Mouse (Mus musculus) cerebral cortex, adult 2 months (tissue): ENCODE data around the gene Exosc10.

Experiments used
- WGBS: fragments of 180-500 bp; shearing (Covaris S2); methylation state at CpG from one replicate; pipeline ENCODE4 v1.1.7; 2018; 5-methylcytosine and 5-hydroxymethylcytosine counted together

Exosc10 gene

GRCm38 (mm10) chr4:148570693-148571295, 12.6 kb downstream of the Exosc10 start:
- 94% methylated on average over 9 of the region's 9 CpGs for WGBS

- 87% methylated on average over 7 of the region's 7 CpGs for WGBS
These were observed 15.0 kb downstream of the Exosc10 start for GRCm38 (mm10) chr4:148573222-148573621.

GRCm38 (mm10) chr4:148580765-148581164, 22.5 kb downstream of the Exosc10 start:
- 86% methylated on average over 9 of the region's 9 CpGs for WGBS

- WGBS: 83% methylated on average over 5 of the region's 5 CpGs
These were observed 23.2 kb downstream of the Exosc10 start for GRCm38 (mm10) chr4:148581422-148581821.

GRCm38 (mm10) chr4:148583257-148583656, 25.0 kb downstream of the Exosc10 start:
- 77% methylated on average over 4 of the region's 4 CpGs for WGBS

- 79% methylated on average over 9 of the region's 9 CpGs for WGBS
These were observed 28.4 kb downstream of the Exosc10 start for GRCm38 (mm10) chr4:148586648-148587047.

- 58% methylated on average over 9 of the region's 9 CpGs for WGBS
These were observed 30.6 kb downstream of the Exosc10 start for GRCm38 (mm10) chr4:148588793-148589192.

- WGBS: 65% methylated on average over 8 of the region's 8 CpGs
These were observed 31.3 kb downstream of the Exosc10 start for GRCm38 (mm10) chr4:148589565-148589964.

GRCm38 (mm10) chr4:148590421-148591170, 32.4 kb downstream of the Exosc10 start:
- WGBS: 2% methylated on average over 18 of the region's 18 CpGs

- under 1% methylated on average over 50 of the region's 50 CpGs for WGBS
These were observed 33.0 kb downstream of the Exosc10 start, which contains the start of gene Srm for GRCm38 (mm10) chr4:148591171-148591630. Gene Srm, plus strand, starts transcription at chr4:148591503.

- WGBS: under 1% methylated on average over 53 of the region's 53 CpGs
These were observed 33.6 kb downstream of the Exosc10 start for GRCm38 (mm10) chr4:148591637-148592380.

GRCm38 (mm10) chr4:148593996-148594395, 35.8 kb downstream of the Exosc10 start:
- 81% methylated on average over 11 of the region's 11 CpGs for WGBS

GRCm38 (mm10) chr4:148595916-148596315, 37.7 kb downstream of the Exosc10 start:
- 56% methylated on average over 6 of the region's 6 CpGs for whole genome bisulfite sequencing

- 99% methylated on average over 3 of the region's 3 CpGs for WGBS
These were observed 38.5 kb downstream of the Exosc10 start for GRCm38 (mm10) chr4:148596731-148597130.

GRCm38 (mm10) chr4:148598826-148599225, 40.6 kb downstream of the Exosc10 start:
- WGBS: 96% methylated on average over 12 of the region's 12 CpGs

GRCm38 (mm10) chr4:148600316-148600715, 42.1 kb downstream of the Exosc10 start:
- WGBS: 88% methylated on average over 4 of the region's 4 CpGs

- WGBS: 57% methylated on average over 4 of the region's 4 CpGs
These were observed 43.6 kb downstream of the Exosc10 start for GRCm38 (mm10) chr4:148601871-148602270.

GRCm38 (mm10) chr4:148602357-148603120, 44.3 kb downstream of the Exosc10 start, which contains the start of gene Masp2:
Gene Masp2, plus strand, starts transcription at chr4:148602554.
- 88% methylated on average over 14 of the region's 14 CpGs for WGBS

GRCm38 (mm10) chr4:148603376-148604139, 45.3 kb downstream of the Exosc10 start:
- 75% methylated on average over 10 of the region's 10 CpGs for WGBS

GRCm38 (mm10) chr4:148604141-148604540, 45.9 kb downstream of the Exosc10 start:
- WGBS: 46% methylated on average over 7 of the region's 7 CpGs
